Mouse (Mus musculus) embryonic facial prominence, embryonic 13.5 days (tissue): ENCODE results near the gene Gm49333. TPM values are rescaled to one million over a fixed set of nuclear protein-coding genes. Genes with fewer than 3 reads are reported as not detected.
"Not testable (repeated sequence)": the region's sequence is repeated elsewhere in the genome, so short reads cannot be mapped to it uniquely, and the experiment has no call there.

Experiments used
- ATAC-seq: fragments of 200-750 bp; cut with Nextera tagmentation; 2 replicates; pipeline ENCODE4 v1.8.0; 2017; ENCODE audit warnings: low read depth; ENCODE audit not compliant: insufficient number of reproducible peaks, insufficient read depth, low FRiP score, low TSS enrichment
- H3K27ac ChIP-seq: fragments of 300-500 bp; sonication (generic); 2 replicates; pipeline ENCODE4 v1.5.1; 2015; ENCODE audit warnings: moderate library complexity, mild to moderate bottlenecking, inconsistent platforms
- H3K27me3 ChIP-seq: fragments of 300-500 bp; sonication (generic); 2 replicates; pipeline ENCODE4 v1.6.1; 2015; ENCODE audit warnings: mild to moderate bottlenecking, inconsistent platforms
- H3K36me3 ChIP-seq: fragments of 300-500 bp; sonication (generic); 2 replicates; pipeline ENCODE4 v1.6.1; 2015; ENCODE audit warnings: mild to moderate bottlenecking, inconsistent platforms
- H3K4me1 ChIP-seq: fragments of 300-500 bp; sonication (generic); 2 replicates; pipeline ENCODE4 v1.6.1; 2015; ENCODE audit warnings: inconsistent platforms
- H3K4me2 ChIP-seq: fragments of 300-500 bp; sonication (generic); 2 replicates; pipeline ENCODE4 v1.6.1; 2015; ENCODE audit warnings: moderate library complexity, mild to moderate bottlenecking, inconsistent platforms
- H3K4me3 ChIP-seq: fragments of 300-500 bp; sonication (generic); 2 replicates; pipeline ENCODE4 v1.5.1; 2015; ENCODE audit warnings: mild to moderate bottlenecking, inconsistent platforms
- H3K9ac ChIP-seq: fragments of 300-500 bp; sonication (generic); 2 replicates; pipeline ENCODE4 v1.6.1; 2015; ENCODE audit warnings: mild to moderate bottlenecking, inconsistent platforms
- H3K9me3 ChIP-seq: fragments of 300-500 bp; sonication (generic); 2 replicates; pipeline ENCODE4 v1.6.1; 2016; ENCODE audit warnings: inconsistent platforms
- WGBS: fragments of 180-500 bp; shearing (Covaris S2); methylation state at CpG from one replicate; pipeline ENCODE4 v1.1.7; 2015; ENCODE audit warnings: mixed read lengths; 5-methylcytosine and 5-hydroxymethylcytosine counted together
- polyA plus RNA-seq: library from polyadenylated mRNA; unstranded; fragments of >200 nt; fragmentation: Nextera tagmentation; extraction: Ambion mirVana; gene quantifications from 2 replicates; pipeline ENCODE4 v1.2.1, GENCODE M21; 2015

The Gm49333 gene
- polyA plus RNA-seq, 1 experiment from 2014 or later, result 0.41 TPM

DNA sequence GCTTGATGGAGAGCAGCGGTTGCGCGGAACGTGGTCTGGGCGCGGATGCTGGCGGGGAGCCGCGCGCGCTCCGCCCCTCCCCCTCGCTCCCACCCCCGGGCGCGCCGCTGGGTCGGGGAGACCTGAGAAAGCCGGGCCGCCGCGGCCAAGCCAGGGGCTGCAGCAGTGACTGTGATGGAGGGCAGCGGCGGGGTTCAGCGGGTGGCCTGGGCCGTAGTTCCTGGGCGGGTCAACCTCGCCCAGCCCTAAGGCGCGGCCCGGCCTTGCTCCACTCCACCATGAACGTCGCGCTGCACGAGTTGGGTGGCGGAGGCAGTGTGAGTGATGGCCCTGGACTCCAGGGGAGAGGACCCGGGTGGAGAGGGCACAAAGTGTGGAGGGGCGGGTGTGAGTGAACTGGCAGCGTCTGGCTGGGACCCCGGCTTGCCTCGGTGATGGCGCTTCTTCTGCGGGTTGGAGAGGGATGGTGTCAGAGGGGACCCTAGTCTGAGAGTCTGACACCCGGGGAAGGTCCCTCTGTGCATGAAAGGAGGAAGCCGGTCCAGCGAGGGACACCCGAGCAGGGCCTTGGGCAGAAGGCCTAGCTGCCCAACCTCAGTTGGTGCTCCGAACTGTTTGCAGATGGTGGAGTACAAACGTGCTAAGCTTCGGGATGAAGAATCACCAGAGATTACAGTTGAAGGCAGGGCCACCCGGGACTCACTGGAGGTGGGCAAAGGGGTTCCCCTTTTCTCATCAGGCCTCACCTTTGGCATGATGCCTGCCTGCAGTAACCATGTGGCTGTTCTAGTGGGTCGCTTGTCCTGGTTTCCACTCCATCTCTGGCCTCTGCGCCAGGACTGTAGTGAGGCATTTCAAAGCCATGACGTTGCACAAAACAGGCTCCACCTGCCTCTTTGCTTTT is 18.6 kb downstream of the Gm49333 start, which contains the start of gene Ece2:
TSS of gene Ece2 (plus strand) at position 98 of the 904 bp plus-strand sequence.
- ATAC-seq, result peak; percentile 32; the same call in 1 of the 2 replicates
- H3K27ac ChIP-seq, result 0 out of 2 replicates have a peak within 1 kb of the TSS, but pooled peaks have one; percentile 13

DNA sequence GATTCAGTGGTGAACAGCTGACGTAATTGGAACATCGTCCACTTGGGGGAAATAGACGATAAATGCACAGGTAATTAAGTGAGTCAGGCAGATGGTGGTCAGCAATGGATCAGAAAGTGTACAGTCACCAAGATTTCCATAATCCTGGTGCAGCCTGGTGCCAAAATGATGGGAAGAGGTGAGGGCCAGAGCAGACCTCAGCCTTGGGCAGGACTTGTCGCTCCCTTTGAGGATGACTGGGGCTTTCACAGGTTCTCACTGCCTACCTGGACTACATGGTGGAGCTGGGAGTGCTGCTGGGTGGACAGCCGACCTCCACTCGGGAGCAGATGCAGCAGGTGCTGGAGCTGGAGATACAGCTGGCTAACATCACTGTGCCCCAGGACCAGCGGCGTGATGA is 26.0 kb downstream of the Gm49333 start:
- Histone ChIP-seq H3K4me3 (no peak overlapping the region), H3K36me3 (0 out of 2 replicates have a peak, but pooled peaks cover 3% of the 10 kb centered on the region), H3K27me3 (no peaks in the 10 kb centered on the region), H3K27ac (no peak overlapping the region), H3K9ac (no peak overlapping the region), H3K4me2 (no peak overlapping the region), H3K9me3 (no peaks in the 10 kb centered on the region), H3K4me1 (peaks cover 3% of the 10 kb centered on the region; the same call in 1 of the 2 replicates)
- 72% methylated on average over 8 of the region's 8 CpGs for WGBS
- no peak for ATAC-seq

More for the DNA sequence above, 18.6 kb downstream of the Gm49333 start, which contains the start of gene Ece2:
- H3K27me3 ChIP-seq, result peaks cover 27% of the 10 kb centered on the region
- peak within 1 kb of the TSS; percentile 85 for H3K9ac ChIP-seq
- 7% methylated on average over 53 of the region's 54 CpGs for WGBS
- no peaks in the 10 kb centered on the region for H3K36me3 ChIP-seq
- peaks cover 10% of the 10 kb centered on the region for H3K4me1 ChIP-seq
- peak within 1 kb of the TSS; percentile 92 for H3K4me2 ChIP-seq
- H3K9me3 ChIP-seq, result no peaks in the 10 kb centered on the region
- H3K4me3 ChIP-seq, result peak within 1 kb of the TSS; percentile 64

DNA sequence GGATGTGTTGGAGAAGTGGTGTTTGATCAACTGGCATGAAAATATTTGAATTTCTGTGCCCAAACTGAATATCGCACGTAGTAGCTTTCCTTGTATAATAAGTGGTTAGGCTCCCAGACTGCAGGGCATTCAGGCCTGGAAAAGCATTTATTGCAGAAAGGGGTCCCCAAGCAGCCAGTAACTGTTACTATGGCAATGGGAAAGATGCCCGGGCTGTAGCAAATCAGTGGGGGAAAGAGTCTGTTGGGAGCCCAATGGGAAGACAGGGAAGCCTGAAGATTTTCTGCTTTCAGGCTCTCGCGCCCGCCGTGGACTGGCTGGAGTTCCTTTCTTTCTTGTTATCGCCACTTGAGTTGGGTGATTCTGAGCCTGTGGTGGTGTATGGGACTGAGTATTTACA is 27.0 kb downstream of the Gm49333 start:
- Histone ChIP-seq H3K4me1 (peaks cover 3% of the 10 kb centered on the region; the same call in 1 of the 2 replicates), H3K27me3 (no peaks in the 10 kb centered on the region), H3K9me3 (no peaks in the 10 kb centered on the region), H3K9ac (no peak overlapping the region), H3K4me3 (no peak overlapping the region), H3K27ac (no peak overlapping the region), H3K36me3 (0 out of 2 replicates have a peak, but pooled peaks cover 3% of the 10 kb centered on the region), H3K4me2 (no peak overlapping the region)
- ATAC-seq, result no peak
- 82% methylated on average over 8 of the region's 8 CpGs for WGBS

DNA sequence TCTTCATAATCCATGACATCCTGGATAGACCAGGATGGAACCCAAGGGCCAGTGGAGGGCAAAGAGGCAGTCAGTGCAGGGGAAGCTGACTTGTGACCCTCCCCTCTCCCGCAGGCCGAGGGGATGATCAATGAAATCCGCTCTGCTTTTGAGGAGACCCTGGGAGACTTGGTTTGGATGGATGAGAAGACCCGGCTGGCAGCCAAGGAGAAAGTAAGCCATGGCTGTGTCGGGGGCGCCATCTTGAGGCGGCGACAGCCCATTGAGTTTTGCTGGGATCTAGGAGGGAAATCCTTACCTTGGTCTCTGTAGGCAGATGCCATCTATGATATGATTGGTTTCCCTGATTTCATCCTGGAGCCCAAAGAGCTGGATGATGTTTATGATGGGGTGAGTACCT is 30.8 kb downstream of the Gm49333 start:
- Histone ChIP-seq H3K9me3 (no peaks in the 10 kb centered on the region), H3K27ac (no peak overlapping the region), H3K4me2 (no peak overlapping the region), H3K9ac (no peak overlapping the region), H3K27me3 (no peaks in the 10 kb centered on the region), H3K36me3 (no peaks in the 10 kb centered on the region), H3K4me1 (peaks cover 3% of the 10 kb centered on the region; the same call in 1 of the 2 replicates), H3K4me3 (no peak overlapping the region)
- 3% methylated on average over 8 of the region's 8 CpGs for WGBS
- ATAC-seq, result no peak

DNA sequence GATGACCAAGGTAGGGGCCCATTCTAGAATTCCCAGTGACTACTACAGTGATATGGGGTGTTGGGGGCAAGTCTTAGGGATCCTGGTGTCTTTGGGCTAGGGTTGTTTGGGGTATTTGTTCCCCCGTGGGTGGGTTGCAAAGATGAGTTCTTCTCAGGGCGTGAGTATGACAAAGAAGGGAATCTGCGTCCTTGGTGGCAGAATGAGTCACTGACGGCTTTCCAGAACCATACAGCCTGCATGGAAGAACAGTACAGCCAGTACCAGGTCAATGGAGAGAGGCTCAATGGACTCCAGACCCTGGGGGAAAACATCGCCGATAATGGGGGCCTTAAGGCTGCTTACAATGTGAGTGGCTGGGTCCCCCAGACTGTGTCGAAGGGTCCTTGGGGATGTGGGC is 32.5 kb downstream of the Gm49333 start:
- Histone ChIP-seq H3K9ac (0 out of 2 replicates have a peak overlapping the region, but pooled peaks have one; percentile 21), H3K4me3 (no peak overlapping the region), H3K27ac (no peak overlapping the region), H3K27me3 (no peaks in the 10 kb centered on the region), H3K36me3 (no peaks in the 10 kb centered on the region), H3K4me2 (no peak overlapping the region), H3K9me3 (no peaks in the 10 kb centered on the region), H3K4me1 (peaks cover 3% of the 10 kb centered on the region; the same call in 1 of the 2 replicates)
- 80% methylated on average over 7 of the region's 7 CpGs for WGBS
- no peak for ATAC-seq

DNA sequence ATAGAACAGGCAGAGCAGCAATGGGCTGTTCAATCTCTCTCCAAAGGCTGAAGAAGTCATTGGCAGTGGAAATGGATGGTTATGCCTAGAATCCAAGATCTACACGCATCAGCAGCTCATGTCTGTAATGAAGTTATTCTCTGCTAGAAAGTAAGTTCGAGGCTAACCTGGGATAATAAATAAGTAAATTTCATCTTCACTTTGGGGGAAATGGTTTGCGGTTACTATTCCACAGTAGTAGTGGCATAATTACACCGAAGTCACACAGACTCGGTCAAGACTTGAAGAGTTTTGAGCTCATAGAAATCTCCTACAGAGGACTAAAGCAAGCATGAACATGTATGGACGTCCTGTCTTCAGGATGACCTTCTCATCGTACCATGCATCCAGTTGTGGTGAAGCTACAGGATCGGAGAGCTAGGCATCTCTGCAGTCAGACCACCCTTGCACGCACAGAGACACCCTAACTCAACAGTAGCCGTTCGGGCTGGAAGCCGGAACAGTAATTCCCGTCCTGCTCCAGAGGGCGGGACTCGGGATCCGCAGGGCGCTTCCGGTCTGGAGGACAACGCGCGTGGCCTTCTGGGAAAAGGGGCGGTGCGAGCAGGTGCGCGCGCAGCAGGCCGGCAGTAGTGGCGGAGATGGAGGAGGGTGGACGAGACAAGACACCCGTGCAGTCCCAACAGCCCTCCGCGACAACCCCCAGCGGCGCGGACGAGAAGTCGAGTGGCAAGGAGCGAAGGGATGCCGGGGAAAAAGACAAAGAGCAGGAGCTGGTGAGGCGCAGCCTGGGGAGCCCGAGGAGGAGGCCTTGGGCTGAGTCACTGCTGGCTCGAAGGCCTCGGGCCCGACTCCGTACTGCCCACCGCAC is 39.9 kb downstream of the Gm49333 start, which contains the start of gene Psmd2:
TSS of gene Psmd2 (plus strand) at position 577 of the 871 bp plus-strand sequence.
- WGBS, result 2% methylated on average over 46 of the region's 46 CpGs
- H3K4me3 ChIP-seq, result peak within 1 kb of the TSS; percentile 92

DNA sequence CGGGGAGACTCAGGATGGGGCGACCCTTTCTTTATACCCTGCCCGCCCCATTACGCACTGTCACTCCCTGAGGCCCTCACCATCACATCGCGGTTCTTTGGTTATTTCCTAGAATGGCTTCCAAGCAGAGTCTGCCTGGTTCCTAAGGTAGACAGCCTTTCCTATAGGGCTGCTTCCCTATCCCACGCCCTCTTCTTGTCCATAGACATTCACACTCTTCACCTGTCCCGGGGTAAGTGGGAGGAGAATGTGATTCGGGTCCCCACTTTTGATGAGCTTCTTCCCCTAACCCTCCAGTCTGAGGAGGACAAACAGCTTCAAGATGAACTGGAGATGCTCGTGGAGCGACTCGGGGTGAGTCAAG is 40.5 kb downstream of the Gm49333 start:
- Histone ChIP-seq H3K9ac (peak overlapping the region; percentile 95), H3K4me2 (peak overlapping the region; percentile 93), H3K9me3 (no peaks in the 10 kb centered on the region), H3K4me3 (peak overlapping the region; percentile 92), H3K27me3 (no peaks in the 10 kb centered on the region), H3K36me3 (peaks cover 28% of the 10 kb centered on the region), H3K27ac (peak overlapping the region; percentile 81; the same call in 1 of the 2 replicates), H3K4me1 (peaks cover 17% of the 10 kb centered on the region)
- WGBS, result 9% methylated on average over 12 of the region's 12 CpGs
- ATAC-seq, result no peak

More for the DNA sequence above, 39.9 kb downstream of the Gm49333 start, which contains the start of gene Psmd2:
- no peaks in the 10 kb centered on the region for H3K9me3 ChIP-seq
- H3K4me1 ChIP-seq, result peaks cover 17% of the 10 kb centered on the region
- H3K9ac ChIP-seq, result peak within 1 kb of the TSS; percentile 95
- peak within 1 kb of the TSS; percentile 81 for H3K27ac ChIP-seq
- H3K27me3 ChIP-seq, result no peaks in the 10 kb centered on the region
- H3K36me3 ChIP-seq, result peaks cover 22% of the 10 kb centered on the region
- ATAC-seq, result peak; percentile 85
- H3K4me2 ChIP-seq, result peak within 1 kb of the TSS; percentile 93

DNA sequence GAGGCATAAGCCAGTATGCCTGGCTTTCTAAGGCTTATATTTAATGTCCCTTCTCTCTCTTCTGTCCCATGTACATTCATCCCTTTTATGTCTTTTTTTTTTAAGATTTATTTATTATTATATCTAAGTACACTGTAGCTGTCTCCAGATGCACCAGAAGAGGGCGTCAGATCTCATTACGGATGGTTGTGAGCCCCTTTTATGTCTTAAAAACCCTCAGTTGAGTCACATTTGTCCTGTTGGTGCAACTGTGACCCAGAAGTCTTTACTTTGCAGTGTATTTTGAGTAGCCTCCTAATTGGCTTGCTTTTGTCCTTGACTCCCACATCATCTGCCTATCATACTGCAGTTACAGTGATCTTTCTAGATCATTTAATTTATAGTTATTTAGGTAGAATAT is 41.9 kb downstream of the Gm49333 start:
- 0 out of 2 replicates have a peak overlapping the region, but pooled peaks have one; percentile 93 for H3K4me2 ChIP-seq
- H3K27me3 ChIP-seq, result no peaks in the 10 kb centered on the region
- H3K36me3 ChIP-seq, result peaks cover 42% of the 10 kb centered on the region
- H3K4me1 ChIP-seq, result peaks cover 17% of the 10 kb centered on the region
- no peak overlapping the region for H3K4me3 ChIP-seq
- H3K27ac ChIP-seq, result no peak overlapping the region
- peak overlapping the region; percentile 95; the same call in 1 of the 2 replicates for H3K9ac ChIP-seq
- no peak for ATAC-seq
- no peaks in the 10 kb centered on the region for H3K9me3 ChIP-seq
- 56% methylated on average over 2 of the region's 2 CpGs for WGBS

DNA sequence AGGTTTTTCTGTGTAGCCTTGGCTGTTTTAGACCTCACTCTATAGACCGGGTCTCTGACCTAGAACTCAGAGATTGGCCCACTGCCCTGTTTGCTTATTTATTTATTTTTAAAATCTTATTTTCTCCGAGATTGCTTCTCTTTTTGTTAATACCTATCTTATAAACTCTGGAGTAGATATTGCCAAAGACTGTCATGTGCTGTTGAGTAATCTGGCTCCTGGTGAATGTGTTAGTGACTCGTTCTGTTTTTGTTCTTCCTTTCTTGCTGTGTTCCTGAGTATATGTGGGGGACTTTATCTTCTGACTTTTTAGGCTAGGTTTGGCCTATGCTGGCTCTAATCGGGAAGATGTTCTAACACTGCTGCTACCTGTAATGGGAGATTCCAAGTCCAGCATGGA is 46.3 kb downstream of the Gm49333 start:
- 94% methylated on average over 4 of the region's 4 CpGs for WGBS
- peaks cover 7% of the 10 kb centered on the region for H3K4me1 ChIP-seq
- H3K9ac ChIP-seq, result no peak overlapping the region
- no peak overlapping the region for H3K27ac ChIP-seq
- H3K4me3 ChIP-seq, result no peak overlapping the region
- no peak overlapping the region for H3K4me2 ChIP-seq
- H3K9me3 ChIP-seq, result no peaks in the 10 kb centered on the region
- peaks cover 85% of the 10 kb centered on the region for H3K36me3 ChIP-seq
- ATAC-seq, result no peak
- H3K27me3 ChIP-seq, result no peaks in the 10 kb centered on the region

DNA sequence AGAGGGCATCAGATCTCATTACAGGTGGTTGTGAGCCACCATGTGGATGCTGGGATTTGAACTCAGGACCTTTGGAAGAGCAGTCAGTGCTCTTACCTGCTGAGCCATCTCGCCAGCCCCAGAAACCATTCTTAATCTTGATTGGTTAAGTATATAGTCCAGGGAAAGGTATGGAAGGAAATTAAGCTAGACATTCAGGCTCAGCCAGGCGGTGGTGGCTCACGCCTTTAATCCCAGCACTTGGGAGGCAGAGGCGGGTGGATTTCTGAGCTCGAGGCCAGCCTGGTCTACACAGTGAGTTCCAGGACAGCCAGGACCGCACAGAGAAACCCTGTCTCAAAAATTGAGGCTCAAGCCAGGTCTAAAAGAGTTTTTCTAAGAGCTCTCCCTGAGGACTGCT is 56.6 kb downstream of the Gm49333 start, which contains the start of gene Eif4g1:
TSS of gene Eif4g1 (plus strand) at position 301 of the 400 bp plus-strand sequence.
- not testable (repeated sequence) for H3K4me3 ChIP-seq, ATAC-seq, H3K27me3 ChIP-seq, H3K4me1 ChIP-seq, H3K27ac ChIP-seq, H3K4me2 ChIP-seq, H3K9me3 ChIP-seq, H3K9ac ChIP-seq
- peaks cover 13% of the 10 kb centered on the region for H3K36me3 ChIP-seq
- 85% methylated on average over 4 of the region's 6 CpGs for WGBS

DNA sequence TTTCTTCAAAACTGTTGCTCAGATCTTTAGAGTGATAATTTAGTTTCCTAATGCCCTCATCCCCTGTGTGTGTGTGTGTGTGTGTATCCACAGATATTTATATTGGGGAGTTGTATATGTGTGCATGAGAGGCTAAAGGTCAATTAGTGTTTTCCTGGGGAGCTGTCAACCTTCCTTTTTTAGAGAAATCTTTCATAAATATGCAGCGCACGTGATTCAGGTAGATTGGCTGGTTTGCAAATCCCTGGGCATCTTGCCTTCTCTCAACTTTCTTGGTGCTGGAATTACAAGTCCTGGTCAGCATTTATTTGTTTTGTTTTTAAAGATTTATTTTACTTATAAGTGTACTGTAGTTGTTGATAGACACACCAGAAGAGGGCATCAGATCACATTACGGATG is 58.9 kb downstream of the Gm49333 start:
- Histone ChIP-seq H3K4me2 (no peak overlapping the region), H3K4me1 (peaks cover 22% of the 10 kb centered on the region), H3K9ac (no peak overlapping the region), H3K9me3 (no peaks in the 10 kb centered on the region), H3K27me3 (no peaks in the 10 kb centered on the region), H3K4me3 (no peak overlapping the region), H3K36me3 (peaks cover 8% of the 10 kb centered on the region), H3K27ac (no peak overlapping the region)
- ATAC-seq, result no peak
- WGBS, result 83% methylated on average over 3 of the region's 3 CpGs
